Mouse (Mus musculus) heart, embryonic 14.5 days (tissue): ENCODE data around the gene Gins2. TPM values are rescaled to one million over a fixed set of nuclear protein-coding genes. Genes with fewer than 3 reads are reported as not detected.

ENCODE experiments used
- ATAC-seq: fragments of 200-750 bp; cut with Nextera tagmentation; 2 replicates; pipeline ENCODE4 v1.8.0; 2017; ENCODE audit warnings: low read depth, moderate TSS enrichment; ENCODE audit not compliant: insufficient number of reproducible peaks, insufficient read depth, low FRiP score
- H3K27ac ChIP-seq, 2 experiments: fragments of 200-500 bp in 1 of 2; fragments of 300-500 bp in 1 of 2; sonication (generic) in 1 of 2; replicated peaks in 1 of 2; 2 replicates each; pipeline ENCODE4 v1.5.1; 2012 to 2014; ENCODE audit warnings: low read depth in 2 of 2, low read length in 2 of 2, control low read depth in 1 of 2, mild to moderate bottlenecking in 1 of 2, mixed read lengths in 1 of 2; ENCODE audit not compliant: control insufficient read depth in 1 of 2, insufficient read depth in 1 of 2
- H3K27me3 ChIP-seq: fragments of 300-500 bp; sonication (generic); 2 replicates; pipeline ENCODE4 v1.6.1; 2014; ENCODE audit warnings: mild to moderate bottlenecking, low read length, control low read depth; ENCODE audit not compliant: control insufficient read depth, insufficient read depth
- H3K36me3 ChIP-seq: fragments of 300-500 bp; sonication (generic); 2 replicates; pipeline ENCODE4 v1.6.1; 2014; ENCODE audit warnings: mild to moderate bottlenecking, control low read depth, low read length, mixed read lengths; ENCODE audit not compliant: control insufficient read depth, insufficient read depth
- H3K4me1 ChIP-seq, 2 experiments: fragments of 200-500 bp in 1 of 2; fragments of 300-500 bp in 1 of 2; sonication (generic) in 1 of 2; 2 replicates each; pipeline ENCODE4 v1.6.1; 2012 to 2014; ENCODE audit warnings: low read length in 2 of 2, control low read depth in 1 of 2, mixed read lengths in 1 of 2; ENCODE audit not compliant: control insufficient read depth in 2 of 2, insufficient read depth in 2 of 2
- H3K4me2 ChIP-seq: fragments of 300-500 bp; sonication (generic); 2 replicates; pipeline ENCODE4 v1.6.1; 2014; ENCODE audit warnings: mild to moderate bottlenecking, low read length
- H3K4me3 ChIP-seq, 2 experiments: fragments of 200-500 bp in 1 of 2; fragments of 300-500 bp in 1 of 2; sonication (generic) in 1 of 2; 2 replicates each; pipeline ENCODE4 v1.5.1; 2012 to 2014; ENCODE audit warnings: low read length in 2 of 2, mild to moderate bottlenecking in 2 of 2, control low read depth in 1 of 2, low read depth in 1 of 2, moderate library complexity in 1 of 2; ENCODE audit not compliant: control insufficient read depth in 1 of 2, insufficient read depth in 1 of 2
- H3K9ac ChIP-seq: fragments of 300-500 bp; sonication (generic); 2 replicates; pipeline ENCODE4 v1.6.1; 2014; ENCODE audit warnings: mild to moderate bottlenecking, low read length
- H3K9me3 ChIP-seq: fragments of 300-500 bp; sonication (generic); 2 replicates; pipeline ENCODE4 v1.6.1; 2016; ENCODE audit warnings: low read length, control low read depth; ENCODE audit not compliant: control insufficient read depth
- WGBS: fragments of 180-500 bp; shearing (Covaris S2); extraction: QIAGEN DNeasy Blood & Tissue Kit; methylation state at CpG from one replicate; pipeline ENCODE4 v1.1.7; 2014; 5-methylcytosine and 5-hydroxymethylcytosine counted together
- polyA plus RNA-seq: library from polyadenylated mRNA; unstranded; fragments of >200 nt; fragmentation: Nextera tagmentation; extraction: Ambion mirVana; gene quantifications from 2 replicates; pipeline ENCODE4 v1.2.1, GENCODE M21; 2014

Gene Gins2
- polyA plus RNA-seq, 1 experiment from 2014 or later, result 51.1 TPM

GRCm38 (mm10) chr8:120630031-120630430 is 40.9 kb upstream of the Gins2 start:
- H3K9me3 ChIP-seq, result no peaks in the 10 kb centered on the region
- peaks cover 5 to 10% of the 10 kb centered on the region in 2 experiments; a peak in 2 of 4 replicates for H3K4me1 ChIP-seq
- no peak overlapping the region for H3K4me3 ChIP-seq
- H3K9ac ChIP-seq, result no peak overlapping the region
- peaks cover 8% of the 10 kb centered on the region; the same call in 1 of the 2 replicates for H3K27me3 ChIP-seq
- H3K27ac ChIP-seq, result no peak overlapping the region
- ATAC-seq, result no peak
- no peak overlapping the region for H3K4me2 ChIP-seq
- H3K36me3 ChIP-seq, result no peaks in the 10 kb centered on the region
- 38% methylated on average over 5 of the region's 5 CpGs for WGBS

- Histone ChIP-seq H3K4me2 (no peak overlapping the region), H3K4me3 (no peak overlapping the region), H3K9me3 (no peaks in the 10 kb centered on the region), H3K36me3 (no peaks in the 10 kb centered on the region), H3K9ac (no peak overlapping the region), H3K27ac (no peak overlapping the region), H3K4me1 (peaks cover 0 to 5% of the 10 kb centered on the region in 2 experiments; a peak in 1 of 4 replicates), H3K27me3 (no peaks in the 10 kb centered on the region)
- WGBS, result 78% methylated on average over 5 of the region's 5 CpGs
- ATAC-seq, result no peak
Measured at GRCm38 (mm10) chr8:120627298-120627697, 38.2 kb upstream of the Gins2 start.

- no peak overlapping the region for H3K4me2 ChIP-seq
- H3K36me3 ChIP-seq, result no peaks in the 10 kb centered on the region
- H3K9ac ChIP-seq, result no peak overlapping the region
- H3K9me3 ChIP-seq, result no peaks in the 10 kb centered on the region
- H3K27ac ChIP-seq, result no peak overlapping the region
- H3K27me3 ChIP-seq, result no peaks in the 10 kb centered on the region
- no peak overlapping the region for H3K4me3 ChIP-seq
- H3K4me1 ChIP-seq, result peaks cover 7 to 10% of the 10 kb centered on the region in 2 experiments
- WGBS, result 74% methylated on average over 11 of the region's 11 CpGs
- no peak for ATAC-seq
Measured at GRCm38 (mm10) chr8:120626461-120626860, 37.4 kb upstream of the Gins2 start.

- Histone ChIP-seq H3K4me1 (peaks cover 20 to 21% of the 10 kb centered on the region in 2 experiments), H3K4me2 (no peak overlapping the region), H3K4me3 (no peak overlapping the region), H3K36me3 (no peaks in the 10 kb centered on the region), H3K9ac (no peak overlapping the region), H3K9me3 (no peaks in the 10 kb centered on the region), H3K27ac (no peak overlapping the region), H3K27me3 (no peaks in the 10 kb centered on the region)
- no peak for ATAC-seq
- WGBS, result 50% methylated on average over 2 of the region's 2 CpGs
Measured at GRCm38 (mm10) chr8:120623608-120624007, 34.5 kb upstream of the Gins2 start.

GRCm38 (mm10) chr8:120622161-120622560 is 33.1 kb upstream of the Gins2 start:
- H3K4me2 ChIP-seq, result peak overlapping the region; percentile 20; the same call in 1 of the 2 replicates
- ATAC-seq, result no peak

GRCm38 (mm10) chr8:120620441-120620840 is 31.3 kb upstream of the Gins2 start:
- no peak for ATAC-seq
- peaks cover 20 to 23% of the 10 kb centered on the region in 2 experiments for H3K4me1 ChIP-seq
- no peak overlapping the region; a peak in 1 of 4 replicates for H3K27ac ChIP-seq
- 52% methylated on average over 7 of the region's 7 CpGs for WGBS
- H3K4me2 ChIP-seq, result no peak overlapping the region
- H3K9me3 ChIP-seq, result no peaks in the 10 kb centered on the region
- H3K27me3 ChIP-seq, result no peaks in the 10 kb centered on the region
- no peak overlapping the region for H3K9ac ChIP-seq
- H3K36me3 ChIP-seq, result no peaks in the 10 kb centered on the region
- no peak overlapping the region for H3K4me3 ChIP-seq

More at GRCm38 (mm10) chr8:120622161-120622560, 33.1 kb upstream of the Gins2 start:
- H3K9me3 ChIP-seq, result no peaks in the 10 kb centered on the region
- H3K4me3 ChIP-seq, result no peak overlapping the region
- H3K4me1 ChIP-seq, result peaks cover 20 to 21% of the 10 kb centered on the region in 2 experiments
- peak overlapping the region; percentile 19; the same call in 1 of the 2 replicates for H3K9ac ChIP-seq
- H3K27me3 ChIP-seq, result no peaks in the 10 kb centered on the region
- WGBS, result 47% methylated on average over 14 of the region's 14 CpGs
- H3K36me3 ChIP-seq, result no peaks in the 10 kb centered on the region
- H3K27ac ChIP-seq, result no peak overlapping the region

- ATAC-seq, result no peak
- H3K9ac ChIP-seq, result peak overlapping the region; percentile 34
- WGBS, result 74% methylated on average over 11 of the region's 11 CpGs
Measured at GRCm38 (mm10) chr8:120619235-120620180, 30.4 kb upstream of the Gins2 start.

More at GRCm38 (mm10) chr8:120619235-120620180, 30.4 kb upstream of the Gins2 start:
- Histone ChIP-seq H3K4me1 (peaks cover 20 to 23% of the 10 kb centered on the region in 2 experiments), H3K27ac (0 out of 4 replicates have a peak overlapping the region, but pooled peaks of 1 of the 2 experiments have one; percentile 14), H3K4me2 (no peak overlapping the region), H3K36me3 (no peaks in the 10 kb centered on the region), H3K9me3 (no peaks in the 10 kb centered on the region), H3K4me3 (no peak overlapping the region), H3K27me3 (no peaks in the 10 kb centered on the region)
